Mouse (Mus musculus): ENCODE measurements around the gene Wrap53. TPM values are rescaled to one million over a fixed set of nuclear protein-coding genes. Genes with fewer than 3 reads are reported as not detected.

The Wrap53 gene
- polyA plus RNA-seq, 1 experiment: 15.0 TPM

- WGBS: 4% methylated on average over 6 of the region's 6 CpGs
- DNase-seq: peak; percentile 46
- TF ChIP-seq CTCF (IDR thresholded peaks at IDR 0.05; ENCODE audit: insufficient read depth, low read length) (peak; percentile 70), POLR2A (IDR thresholded peaks at IDR 0.05; ENCODE audit: borderline replicate concordance, extremely low read depth, low read depth, low read length) (no peak)
- H3K4me3 ChIP-seq (replicated peaks; ENCODE audit: extremely low read depth, low read depth, low read length): no peak overlapping the region
- no peaks in the 10 kb centered on the region for H3K4me1 ChIP-seq (ENCODE audit: control insufficient read depth, insufficient read depth, low read length)
Observed at GRCm38 (mm10) chr11:69513840-69514239, 66.2 kb downstream of the Wrap53 start.

Other genes with a start within 250 kb of the Wrap53 start
- 1.0 and 4.3 TPM in 2 replicates for gene Rnf227, start 239.8 kb downstream of the Wrap53 start, polyA plus RNA-seq (2012; rRNA removed)
- 120 and 135 TPM in 2 replicates for gene Chd3, start 210.8 kb downstream of the Wrap53 start, polyA plus RNA-seq (2012; rRNA removed)
- gene Naa38, start 184.8 kb downstream of the Wrap53 start, polyA plus RNA-seq (2012; rRNA removed): 129 and 141 TPM in 2 replicates
- gene Cyb5d1, start 184.6 kb downstream of the Wrap53 start, polyA plus RNA-seq (2012; rRNA removed): 21.9 and 24.7 TPM in 2 replicates
- 37.8 and 63.1 TPM in 2 replicates for gene Tmem88, start 182.0 kb downstream of the Wrap53 start, polyA plus RNA-seq (2012; rRNA removed)
- gene Kdm6b, start 166.6 kb downstream of the Wrap53 start, polyA plus RNA-seq (2012; rRNA removed): 19.4 and 21.0 TPM in 2 replicates
- gene Dnah2, start 31.1 kb downstream of the Wrap53 start, polyA plus RNA-seq (2012; rRNA removed): 3.1 TPM in 2 replicates
- 0.88 and 1.0 TPM in 2 replicates for gene Efnb3, start 20.1 kb downstream of the Wrap53 start, polyA plus RNA-seq (2012; rRNA removed)
- gene Trp53, start 104 bp upstream of the Wrap53 start, polyA plus RNA-seq (2012; rRNA removed): 66.8 and 75.0 TPM in 2 replicates
- gene Atp1b2, start 25.7 kb upstream of the Wrap53 start, polyA plus RNA-seq (2012; rRNA removed): 8.4 and 15.9 TPM in 2 replicates
- not detected in 2 replicates for gene Shbg, start 37.6 kb upstream of the Wrap53 start, polyA plus RNA-seq (2012; rRNA removed)
- gene Sat2, start 41.8 kb upstream of the Wrap53 start, polyA plus RNA-seq (2012; rRNA removed): 3.4 and 6.1 TPM in 2 replicates
- gene Fxr2, start 52.7 kb upstream of the Wrap53 start, polyA plus RNA-seq (2012; rRNA removed): 54.4 and 66.9 TPM in 2 replicates
- gene Sox15, start 75.1 kb upstream of the Wrap53 start, polyA plus RNA-seq (2012; rRNA removed): 0.14 and 5.5 TPM in 2 replicates
- gene Mpdu1, start 82.4 kb upstream of the Wrap53 start, polyA plus RNA-seq (2012; rRNA removed): 67.3 and 88.1 TPM in 2 replicates
- gene Cd68, start 85.9 kb upstream of the Wrap53 start, polyA plus RNA-seq (2012; rRNA removed): 65.6 and 82.8 TPM in 2 replicates
- gene Eif4a1, start 92.2 kb upstream of the Wrap53 start, polyA plus RNA-seq (2012; rRNA removed): 152 and 265 TPM in 2 replicates
- 43.6 and 55.0 TPM in 2 replicates for gene Senp3, start 101.8 kb upstream of the Wrap53 start, polyA plus RNA-seq (2012; rRNA removed)
- 16.2 and 21.3 TPM in 2 replicates for gene Tnfsf13, start 105.5 kb upstream of the Wrap53 start, polyA plus RNA-seq (2012; rRNA removed)
- 84.2 and 98.8 TPM in 2 replicates for gene Tnfsf12, start 115.6 kb upstream of the Wrap53 start, polyA plus RNA-seq (2012; rRNA removed)
- gene Tnfsfm13, start 115.8 kb upstream of the Wrap53 start, polyA plus RNA-seq (2012; rRNA removed): 12.7 and 20.0 TPM in 2 replicates
- gene Polr2a, start 178.4 kb upstream of the Wrap53 start, polyA plus RNA-seq (2012; rRNA removed): 32.0 and 51.1 TPM in 2 replicates
- 1.4 and 2.3 TPM in 2 replicates for gene Slc35g3, start 181.7 kb upstream of the Wrap53 start, polyA plus RNA-seq (2012; rRNA removed)
- gene Zbtb4, start 185.7 kb upstream of the Wrap53 start, polyA plus RNA-seq (2012; rRNA removed): 104 and 106 TPM in 2 replicates
- gene Chrnb1, start 215.7 kb upstream of the Wrap53 start, polyA plus RNA-seq (2012; rRNA removed): 31.5 and 38.0 TPM in 2 replicates
- gene Fgf11, start 221.6 kb upstream of the Wrap53 start, polyA plus RNA-seq (2012; rRNA removed): 6.9 and 8.0 TPM in 2 replicates
- gene Tmem102, start 225.4 kb upstream of the Wrap53 start, polyA plus RNA-seq (2012; rRNA removed): 9.4 and 9.5 TPM in 2 replicates
- not detected in 2 replicates for gene Gm39566, start 235.0 kb upstream of the Wrap53 start, polyA plus RNA-seq (2012; rRNA removed)
- gene Spem2, start 238.2 kb upstream of the Wrap53 start, polyA plus RNA-seq (2012; rRNA removed): not detected in 2 replicates
- 0.15 and 0.41 TPM in 2 replicates for gene Spem1, start 241.9 kb upstream of the Wrap53 start, polyA plus RNA-seq (2012; rRNA removed)

All from lung, adult 2 months (tissue).